34 mouse cellular contexts compared by ENCODE assay signal in the genomic region with DNA sequence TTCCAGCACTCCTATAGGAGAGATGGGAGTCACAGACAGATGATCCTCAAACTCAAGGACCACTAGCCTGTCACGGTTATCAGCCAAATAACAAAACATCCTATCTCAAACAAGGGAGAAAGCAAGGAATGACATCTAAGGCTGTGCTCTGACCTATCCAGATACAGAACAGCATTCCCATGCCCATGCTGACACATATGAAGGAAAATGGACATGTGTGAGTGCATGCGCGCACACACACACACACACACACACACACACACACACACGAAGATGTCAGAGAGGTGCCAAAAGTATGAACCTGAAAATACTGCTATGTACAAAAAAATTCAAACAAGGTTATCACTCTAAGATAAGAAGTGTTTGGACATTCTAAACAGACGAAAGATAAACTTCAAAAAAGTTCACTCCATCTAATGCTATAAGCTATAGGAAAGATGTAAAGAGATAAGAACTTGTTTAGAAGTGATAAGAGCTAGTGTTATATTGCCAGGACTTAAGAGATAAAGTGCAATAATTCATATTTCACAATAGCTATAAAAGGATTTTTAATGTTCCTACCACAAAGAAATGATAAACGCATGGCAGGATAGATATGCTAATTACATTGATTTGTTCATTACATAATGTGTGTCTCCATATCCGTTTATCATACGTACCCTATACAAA.
"Had no signal": no experiment of that assay in that cellular context is flagged by ENCODE, and none has a peak within 500 bp of the region (broad histone marks: within the 10 kb centered on the region; RNA-seq: fewer than 3 reads in every experiment).

No protein-coding gene starts in this region.

- H3K9ac ChIP-seq: heart, embryonic 12.5 days; heart, embryonic 13.5 days; heart, embryonic 15.5 days; hindbrain, embryonic 12.5 days; hindbrain, embryonic 13.5 days; hindbrain, embryonic 14.5 days; hindbrain, embryonic 15.5 days; kidney, embryonic 15.5 days had no signal

- H3K9me3 ChIP-seq: heart, embryonic 10.5 days; heart, embryonic 12.5 days; heart, embryonic 13.5 days; heart, embryonic 15.5 days; hindbrain, embryonic 10.5 days; hindbrain, embryonic 12.5 days; hindbrain, embryonic 13.5 days; hindbrain, embryonic 15.5 days; kidney, embryonic 15.5 days had no signal

- ATAC-seq: hindbrain, embryonic 16.5 days; hindbrain, postnatal 0 days; inflammation-experienced regulatory T-cells, adult 6 months had no signal

- H3K4me1 ChIP-seq: heart, embryonic 10.5 days; heart, embryonic 12.5 days; heart, embryonic 13.5 days; heart, embryonic 15.5 days; hindbrain, embryonic 10.5 days; hindbrain, embryonic 12.5 days; hindbrain, embryonic 13.5 days; hindbrain, embryonic 15.5 days; kidney, embryonic 15.5 days had no signal

- H3K27ac ChIP-seq: heart, adult 2 months; heart, embryonic 10.5 days; heart, embryonic 13.5 days; heart, embryonic 15.5 days; hindbrain, embryonic 10.5 days; hindbrain, embryonic 12.5 days; hindbrain, embryonic 13.5 days; hindbrain, embryonic 14.5 days; hindbrain, embryonic 15.5 days; hindbrain, postnatal 0 days; kidney, embryonic 15.5 days; kidney, postnatal 0 days; layer of hippocampus, adult 2 months; left cerebral cortex, adult 2 months had no signal

- H3K27me3 ChIP-seq: heart, embryonic 12.5 days; heart, embryonic 13.5 days; heart, embryonic 15.5 days; hindbrain, embryonic 12.5 days; hindbrain, embryonic 13.5 days; hindbrain, embryonic 15.5 days; kidney, embryonic 15.5 days had no signal

- H3K4me3 ChIP-seq: heart, adult 2 months; heart, embryonic 10.5 days; heart, embryonic 12.5 days; heart, embryonic 13.5 days; heart, embryonic 15.5 days; hindbrain, embryonic 10.5 days; hindbrain, embryonic 12.5 days; hindbrain, embryonic 13.5 days; hindbrain, embryonic 15.5 days; kidney, embryonic 15.5 days; layer of hippocampus, adult 2 months; left cerebral cortex, adult 2 months had no signal

- H3K36me3 ChIP-seq: heart, embryonic 10.5 days; heart, embryonic 12.5 days; heart, embryonic 13.5 days; heart, embryonic 15.5 days; hindbrain, embryonic 10.5 days; hindbrain, embryonic 12.5 days; hindbrain, embryonic 13.5 days; hindbrain, embryonic 15.5 days; kidney, embryonic 15.5 days had no signal

- DNase-seq: heart, adult 2 months; heart, postnatal 10 days; heart, postnatal 14 days; heart, postnatal 36 days; heart, postnatal 4 days; kidney, adult 11 months; kidney, adult 18-20 months; kidney, adult 2 months; kidney, adult 8-10 months; kidney, adult 9 months; kidney, postnatal 10 days; kidney, postnatal 14 days; kidney, postnatal 25 days; kidney, postnatal 36 days; kidney, postnatal 4 days; layer of hippocampus, adult 9-11 months; layer of hippocampus, postnatal 36 days had no signal

- H3K4me2 ChIP-seq: heart, embryonic 11.5 days; heart, embryonic 12.5 days; heart, embryonic 13.5 days; heart, embryonic 15.5 days; hindbrain, embryonic 12.5 days; hindbrain, embryonic 13.5 days; hindbrain, embryonic 14.5 days; hindbrain, embryonic 15.5 days; kidney, embryonic 15.5 days had no signal
